Mouse (Mus musculus) heart, adult 18-20 months (tissue): ENCODE data around the gene Gm49395. TPM values are rescaled to one million over a fixed set of nuclear protein-coding genes. Genes with fewer than 3 reads are reported as not detected.

Experiments
- DNase-seq, 2 experiments: peaks; one replicate each; pipeline ENCODE4 v3.0.0; 2021 to 2022; ENCODE audit warnings: mixed read lengths in 1 of 2
- total RNA-seq, 2 experiments: library from RNA; stranded (reverse); gene quantifications; 2 replicates each; pipeline ENCODE4 v1.2.3; 2021

Gm49395 gene
- total RNA-seq, 2 experiments from 2014 or later, result 4.4 to 8.6 TPM

GRCm38 (mm10) chr13:114987668-114988067, 114.1 kb downstream of the Gm49395 start:
- DNase-seq, result no peak

DNA sequence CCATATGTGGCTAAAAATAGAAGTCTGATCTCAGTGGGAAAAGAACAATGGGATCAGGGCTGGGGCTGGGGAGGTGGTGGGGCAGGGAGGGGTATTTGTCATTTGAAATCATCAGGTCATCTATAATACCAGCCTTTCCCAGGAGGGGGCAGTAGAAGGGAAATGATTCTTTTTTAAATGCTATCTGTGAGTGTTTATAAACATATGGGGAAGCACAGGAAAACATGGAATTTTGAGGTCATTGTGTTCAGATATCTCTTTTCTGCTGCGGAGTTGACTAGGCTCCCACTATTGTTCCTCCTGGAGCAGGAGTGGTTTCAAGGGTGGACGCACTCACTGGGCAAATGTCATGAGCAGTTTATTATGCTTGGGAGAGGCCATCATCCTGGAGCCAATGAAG, 114.6 kb downstream of the Gm49395 start:
- peak; percentile 47 to 81 for DNase-seq

Other genes with a start within 250 kb of the Gm49395 start
- gene Itga2, start 169.8 kb downstream of the Gm49395 start, total RNA-seq, result 1 to 10 TPM in 1 of 2 experiments, under 1 TPM in 1; 0.52 to 1.5 TPM
- 10 to 100 TPM; 16.3 to 18.5 TPM for gene Pelo, start 11.7 kb downstream of the Gm49395 start, total RNA-seq
- gene Itga1, start within 50 bp of the Gm49395 start, total RNA-seq, result 10 to 100 TPM; 31.0 to 34.9 TPM